Mouse (Mus musculus) intestine, embryonic 14.5 days (tissue): Measurements from ENCODE around the gene Zfp866. TPM values are rescaled to one million over a fixed set of nuclear protein-coding genes. Genes with fewer than 3 reads are reported as not detected.
A peak's percentile ranks its signal among the peaks of the same experiment; 100 is the strongest.

ENCODE experiments used
- ATAC-seq: fragments of 200-750 bp; cut with Nextera tagmentation; replicated peaks from 2 replicates; pipeline ENCODE4 v1.8.0; 2017; ENCODE audit warnings: low read depth, moderate number of reproducible peaks, moderate TSS enrichment, moderate library complexity; ENCODE audit not compliant: low FRiP score, low TSS enrichment
- DNase-seq: peaks from one replicate; pipeline ENCODE4 v3.0.0-alpha.2; 2018; ENCODE audit warnings: low spot score
- H3K27ac ChIP-seq: fragments of 300-500 bp; sonication (generic); 2 replicates; pipeline ENCODE4 v1.5.1; 2014; ENCODE audit warnings: low read depth, mild to moderate bottlenecking, control low read depth
- H3K27me3 ChIP-seq: fragments of 300-500 bp; sonication (generic); replicated peaks from 2 replicates; pipeline ENCODE4 v1.6.1; 2014; ENCODE audit warnings: low read length, control low read depth; ENCODE audit not compliant: control insufficient read depth, insufficient read depth
- H3K36me3 ChIP-seq: fragments of 300-500 bp; sonication (generic); 2 replicates; pipeline ENCODE4 v1.6.1; 2014; ENCODE audit warnings: low read length, control low read depth; ENCODE audit not compliant: control insufficient read depth, insufficient read depth
- H3K4me1 ChIP-seq: fragments of 300-500 bp; sonication (generic); replicated peaks from 2 replicates; pipeline ENCODE4 v1.6.1; 2014; ENCODE audit warnings: low read length, control low read depth, mixed read lengths; ENCODE audit not compliant: control insufficient read depth, insufficient read depth
- H3K4me2 ChIP-seq: fragments of 300-500 bp; sonication (generic); 2 replicates; pipeline ENCODE4 v1.6.1; 2014; ENCODE audit warnings: low read length
- H3K4me3 ChIP-seq: fragments of 300-500 bp; sonication (generic); 2 replicates; pipeline ENCODE4 v1.5.1; 2014; ENCODE audit warnings: low read depth, low read length, control low read depth, mixed read lengths
- H3K9ac ChIP-seq: fragments of 300-500 bp; sonication (generic); 2 replicates; pipeline ENCODE4 v1.6.1; 2014; ENCODE audit warnings: mild to moderate bottlenecking, low read length
- H3K9me3 ChIP-seq: fragments of 300-500 bp; sonication (generic); 2 replicates; pipeline ENCODE4 v1.6.1; 2016; ENCODE audit warnings: low read length, control low read depth; ENCODE audit not compliant: control insufficient read depth
- WGBS: fragments of 180-500 bp; shearing (Covaris S2); extraction: QIAGEN DNeasy Blood & Tissue Kit; methylation state at CpG from one replicate; pipeline ENCODE4 v1.1.7; 2014; 5-methylcytosine and 5-hydroxymethylcytosine counted together
- polyA plus RNA-seq: library from polyadenylated mRNA; unstranded; fragments of >200 nt; fragmentation: Nextera tagmentation; extraction: Ambion mirVana; gene quantifications from 2 replicates; pipeline ENCODE4 v1.2.1, GENCODE M21; 2014

The Zfp866 gene
- polyA plus RNA-seq = 27.4 and 27.5 TPM in 2 replicates

DNA sequence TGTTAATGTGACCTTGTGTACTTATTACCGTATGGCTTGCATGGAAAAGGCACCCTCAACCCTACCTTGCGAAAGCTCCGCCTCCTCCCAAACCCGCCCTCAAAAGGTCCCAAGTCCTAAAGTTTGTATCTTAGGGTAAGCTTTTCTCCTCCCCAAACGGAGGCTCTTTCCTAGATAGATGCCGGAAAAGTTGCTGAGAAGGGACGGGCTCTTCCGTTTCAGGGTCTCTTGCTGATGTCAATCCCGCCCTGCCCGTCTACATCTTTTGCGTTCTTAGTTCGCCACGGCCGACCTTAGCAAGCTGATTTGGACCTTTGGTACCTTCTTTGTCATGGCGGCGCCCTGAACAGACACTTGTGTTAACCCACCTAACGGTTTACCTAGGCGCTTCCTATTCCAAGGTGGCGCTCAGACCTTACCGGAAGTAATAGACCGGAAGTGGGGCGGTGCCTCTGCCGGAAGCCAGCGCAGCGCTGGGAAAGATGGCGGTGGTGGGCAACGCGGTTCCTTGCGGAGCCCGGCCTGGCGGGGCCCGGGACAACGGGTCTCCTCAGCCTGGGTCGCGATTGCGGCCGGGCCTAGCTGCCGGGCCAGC lies at the start of gene Zfp866, which contains the start of gene Atp13a1:
Gene Zfp866, minus strand, starts transcription at position 406 of the 595 bp plus-strand sequence.
Gene Atp13a1, plus strand, starts transcription at position 391 of the 595 bp plus-strand sequence.
- peak within 1 kb of the TSS; percentile 96 for H3K9ac ChIP-seq
- peak within 1 kb of the TSS; percentile 100 for H3K4me3 ChIP-seq
- H3K4me2 ChIP-seq = peak within 1 kb of the TSS; percentile 80
- under 1% methylated on average over 38 of the region's 38 CpGs for WGBS
- DNase-seq (peak; percentile 92), ATAC-seq (peak; percentile 96)
- peaks cover 30% of the 10 kb centered on the region for H3K36me3 ChIP-seq
- H3K27me3 ChIP-seq = no peaks in the 10 kb centered on the region
- peaks cover 12% of the 10 kb centered on the region for H3K4me1 ChIP-seq
- H3K27ac ChIP-seq = peak within 1 kb of the TSS; percentile 79
- no peaks in the 10 kb centered on the region for H3K9me3 ChIP-seq

DNA sequence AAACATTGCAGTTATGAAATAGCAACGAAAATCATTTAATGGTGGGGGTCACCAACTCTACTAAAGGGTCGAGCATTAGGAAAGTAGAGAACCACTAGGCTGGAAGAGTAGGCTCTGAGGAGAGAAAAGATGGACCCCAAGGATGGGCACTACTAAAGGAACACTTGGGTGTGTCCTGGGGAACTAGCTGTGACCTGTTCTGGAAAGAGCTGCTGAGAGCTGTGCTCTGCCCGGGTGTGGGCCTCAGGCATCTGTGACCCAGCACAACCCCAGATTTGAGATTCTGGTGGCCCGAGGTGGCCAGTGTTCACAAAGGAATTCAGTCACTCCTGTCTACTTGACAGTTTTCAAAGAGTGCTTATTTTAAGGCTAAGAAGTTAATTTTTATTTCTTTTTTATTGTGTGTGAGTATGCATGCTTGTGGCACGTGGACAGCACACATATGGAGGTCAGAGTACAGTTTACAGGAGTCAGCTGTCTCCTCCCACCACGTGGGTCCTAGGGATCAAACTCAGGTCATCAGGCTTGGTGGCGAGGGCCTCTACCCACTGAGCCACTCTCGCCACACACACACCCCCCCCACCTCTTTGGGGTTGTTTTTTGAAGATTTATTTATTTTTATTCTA lies 46.2 kb upstream of the Zfp866 start:
- 66% methylated on average over 8 of the region's 8 CpGs for WGBS

DNA sequence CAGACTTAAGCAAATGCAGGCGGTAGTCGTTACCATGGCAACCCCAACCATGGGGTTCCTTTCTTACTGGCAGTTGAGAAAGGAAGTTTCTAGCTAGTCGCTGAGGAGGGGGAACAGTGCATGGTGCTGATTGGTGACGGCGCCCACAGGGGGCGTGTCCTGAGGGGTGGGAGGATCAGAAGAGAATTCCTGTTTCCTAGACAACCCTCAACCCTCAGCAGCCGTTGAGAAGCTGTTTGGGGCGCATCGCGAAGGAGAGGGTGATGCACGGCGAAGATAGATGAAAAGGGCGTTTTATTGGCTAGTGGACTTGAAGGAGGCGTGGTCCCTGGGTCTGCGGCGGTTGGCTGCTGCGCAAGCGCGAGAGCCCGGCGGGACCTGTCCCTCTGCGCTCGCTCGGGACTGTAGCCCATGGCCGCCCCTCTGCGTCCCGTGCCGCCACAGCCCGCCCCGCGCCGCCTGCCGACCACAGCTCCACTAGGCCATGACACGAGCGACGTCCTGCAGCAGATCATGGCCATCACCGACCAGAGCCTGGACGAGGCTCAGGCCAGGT lies 41.4 kb upstream of the Zfp866 start, which contains the start of gene Pbx4:
Gene Pbx4, plus strand, starts transcription at position 194 of the 556 bp plus-strand sequence.
- peak within 1 kb of the TSS; percentile 41 for H3K9ac ChIP-seq
- peak within 1 kb of the TSS; percentile 50 for H3K4me3 ChIP-seq
- peak; percentile 96 for ATAC-seq
- under 1% methylated on average over 34 of the region's 38 CpGs for whole genome bisulfite sequencing
- peaks cover 7% of the 10 kb centered on the region; the same call in 1 of the 2 replicates for H3K4me1 ChIP-seq
- no peaks in the 10 kb centered on the region for H3K9me3 ChIP-seq
- peak; percentile 90 for DNase-seq
- peak within 1 kb of the TSS; percentile 34; the same call in 1 of the 2 replicates for H3K27ac ChIP-seq
- H3K27me3 ChIP-seq = no peaks in the 10 kb centered on the region
- H3K4me2 ChIP-seq = peak within 1 kb of the TSS; percentile 73
- peaks cover 7% of the 10 kb centered on the region for H3K36me3 ChIP-seq

More for the DNA sequence above, 46.2 kb upstream of the Zfp866 start:
- H3K9me3 ChIP-seq = no peaks in the 10 kb centered on the region
- H3K4me1 ChIP-seq = peaks cover 4% of the 10 kb centered on the region; the same call in 1 of the 2 replicates
- ATAC-seq (no peak), DNase-seq (no peak)
- H3K4me3 ChIP-seq = no peak overlapping the region
- no peaks in the 10 kb centered on the region for H3K36me3 ChIP-seq
- no peak overlapping the region for H3K9ac ChIP-seq
- no peaks in the 10 kb centered on the region for H3K27me3 ChIP-seq
- H3K27ac ChIP-seq = no peak overlapping the region
- no peak overlapping the region for H3K4me2 ChIP-seq

DNA sequence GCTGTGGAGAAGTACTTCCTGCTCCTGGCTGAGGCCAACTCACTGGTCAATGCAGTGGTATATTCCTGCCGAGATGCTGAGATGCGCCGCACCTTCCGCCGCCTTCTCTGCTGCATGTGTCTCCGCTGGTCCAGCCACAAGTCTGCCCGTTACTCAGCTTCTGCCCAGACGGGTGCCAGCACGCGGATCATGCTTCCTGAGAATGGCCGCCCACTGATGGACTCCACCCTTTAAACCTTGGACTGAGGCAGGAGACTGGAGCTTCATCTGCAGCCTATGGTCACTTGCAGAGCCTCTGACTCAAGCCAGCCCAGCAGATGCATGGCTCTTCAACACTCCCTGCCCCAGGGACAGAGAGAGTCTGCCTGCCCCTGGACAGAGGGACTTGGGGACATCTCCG lies 35.4 kb upstream of the Zfp866 start:
- Histone ChIP-seq H3K4me3 (no peak overlapping the region), H3K9me3 (no peaks in the 10 kb centered on the region), H3K4me1 (peaks cover 19% of the 10 kb centered on the region; the same call in 1 of the 2 replicates), H3K9ac (no peak overlapping the region), H3K27me3 (no peaks in the 10 kb centered on the region), H3K36me3 (peaks cover 27% of the 10 kb centered on the region), H3K27ac (no peak overlapping the region), H3K4me2 (no peak overlapping the region)
- 92% methylated on average over 12 of the region's 12 CpGs for WGBS
- ATAC-seq (no peak), DNase-seq (no peak)

DNA sequence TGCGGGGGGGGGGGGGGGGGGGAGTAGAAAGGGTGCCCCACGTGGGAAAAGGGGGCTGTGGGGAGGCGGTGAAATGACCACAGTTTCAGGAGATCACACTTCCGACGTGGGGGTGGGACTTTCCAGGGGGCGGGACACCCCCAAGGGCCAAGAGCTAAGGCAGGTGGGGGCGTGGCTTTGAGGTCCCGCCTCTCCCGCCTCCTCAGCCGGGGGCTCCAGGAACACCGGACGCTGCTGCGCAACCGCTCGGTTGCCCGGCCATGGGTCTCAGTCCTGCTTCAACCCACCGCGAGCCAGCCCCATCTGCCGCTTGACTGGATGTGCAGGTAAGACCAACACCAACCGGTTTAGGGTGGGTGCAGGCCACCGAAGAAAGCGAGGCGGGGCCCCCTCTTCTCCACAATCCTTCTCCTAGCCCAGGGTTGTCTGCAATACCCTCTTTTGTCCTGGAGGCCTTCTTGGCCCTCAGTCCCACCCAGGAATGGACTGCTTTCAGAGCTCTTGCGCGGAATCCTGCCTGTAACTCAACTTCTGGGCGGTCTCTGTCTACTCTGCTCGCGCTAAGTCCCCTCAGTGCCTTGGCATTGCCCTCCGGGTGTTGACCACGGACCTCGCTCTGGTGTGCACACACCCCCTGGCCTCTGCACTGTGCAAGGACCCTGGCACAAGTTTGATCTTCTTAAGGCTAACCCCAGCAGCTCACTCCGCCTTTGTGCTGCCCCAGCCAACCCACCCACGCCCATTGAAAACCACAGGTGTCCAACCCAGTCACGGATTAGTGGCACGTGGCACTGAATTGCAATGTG lies 31.6 kb upstream of the Zfp866 start, which contains the start of gene Lpar2:
Gene Lpar2, plus strand, starts transcription at position 44 of the 806 bp plus-strand sequence.
- WGBS = 3% methylated on average over 30 of the region's 35 CpGs
- ATAC-seq = peak; percentile 83

DNA sequence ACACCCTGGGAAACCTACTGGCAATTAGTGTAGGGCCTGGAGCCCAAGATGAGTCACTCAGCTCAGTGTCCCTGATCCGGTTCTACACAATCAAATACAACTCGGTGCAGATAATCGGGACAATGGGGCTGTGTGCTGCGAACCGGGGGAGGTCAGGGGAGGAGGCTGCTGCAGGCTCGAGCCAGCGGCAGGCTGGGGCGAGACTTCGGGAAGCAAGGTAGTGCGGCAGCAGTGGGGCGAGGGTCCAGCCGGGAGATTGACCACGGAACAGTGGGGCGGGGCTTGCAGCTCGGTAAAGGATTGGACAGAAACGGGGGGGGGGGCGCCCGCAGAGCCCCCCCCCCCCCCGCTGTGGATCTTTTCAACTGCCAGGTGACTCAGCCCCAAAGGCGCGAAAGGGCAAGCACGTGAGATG lies 31.0 kb upstream of the Zfp866 start:
- Histone ChIP-seq H3K27ac (peak overlapping the region; percentile 5; the same call in 1 of the 2 replicates), H3K27me3 (no peaks in the 10 kb centered on the region), H3K9ac (peak overlapping the region; percentile 66), H3K4me3 (peak overlapping the region; percentile 59), H3K36me3 (peaks cover 26% of the 10 kb centered on the region), H3K9me3 (no peaks in the 10 kb centered on the region), H3K4me1 (peaks cover 19% of the 10 kb centered on the region; the same call in 1 of the 2 replicates), H3K4me2 (peak overlapping the region; percentile 73)
- peak; percentile 78 for DNase-seq
- WGBS = under 1% methylated on average over 11 of the region's 22 CpGs
- peak; percentile 73 for ATAC-seq

More for the DNA sequence above, 31.6 kb upstream of the Zfp866 start, which contains the start of gene Lpar2:
- peak within 1 kb of the TSS; percentile 66 for H3K9ac ChIP-seq
- H3K4me3 ChIP-seq = peak within 1 kb of the TSS; percentile 59
- H3K9me3 ChIP-seq = no peaks in the 10 kb centered on the region
- DNase-seq = peak; percentile 89
- H3K27ac ChIP-seq = peak within 1 kb of the TSS; percentile 20; the same call in 1 of the 2 replicates
- H3K36me3 ChIP-seq = peaks cover 29% of the 10 kb centered on the region
- peaks cover 19% of the 10 kb centered on the region; the same call in 1 of the 2 replicates for H3K4me1 ChIP-seq
- H3K27me3 ChIP-seq = no peaks in the 10 kb centered on the region
- peak within 1 kb of the TSS; percentile 73 for H3K4me2 ChIP-seq

DNA sequence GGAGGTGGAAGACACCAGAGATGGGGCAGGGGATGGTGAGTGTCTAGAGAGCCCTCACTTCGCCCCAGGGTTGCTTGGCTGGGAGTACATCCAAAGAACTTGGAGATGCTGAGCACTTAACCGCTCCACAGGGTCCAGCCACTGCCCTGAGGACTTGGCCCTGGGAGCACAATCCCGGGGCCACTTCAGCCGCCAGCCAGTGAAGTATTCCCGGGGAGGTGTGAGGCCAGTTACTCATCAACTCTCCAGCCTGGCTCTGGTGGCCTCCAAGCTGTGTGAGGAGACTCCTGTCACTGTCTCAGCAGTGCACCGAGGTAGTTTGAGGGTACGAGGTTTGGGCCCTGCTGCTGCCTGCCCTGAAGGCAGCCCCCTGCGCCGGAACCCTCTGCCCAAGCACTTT lies 29.5 kb upstream of the Zfp866 start:
- DNase-seq = no peak
- Histone ChIP-seq H3K36me3 (peaks cover 17% of the 10 kb centered on the region; the same call in 1 of the 2 replicates), H3K4me3 (no peak overlapping the region), H3K9me3 (no peaks in the 10 kb centered on the region), H3K4me1 (peaks cover 19% of the 10 kb centered on the region; the same call in 1 of the 2 replicates), H3K27me3 (no peaks in the 10 kb centered on the region), H3K27ac (no peak overlapping the region), H3K4me2 (no peak overlapping the region), H3K9ac (no peak overlapping the region)
- no peak for ATAC-seq
- 78% methylated on average over 9 of the region's 9 CpGs for WGBS

DNA sequence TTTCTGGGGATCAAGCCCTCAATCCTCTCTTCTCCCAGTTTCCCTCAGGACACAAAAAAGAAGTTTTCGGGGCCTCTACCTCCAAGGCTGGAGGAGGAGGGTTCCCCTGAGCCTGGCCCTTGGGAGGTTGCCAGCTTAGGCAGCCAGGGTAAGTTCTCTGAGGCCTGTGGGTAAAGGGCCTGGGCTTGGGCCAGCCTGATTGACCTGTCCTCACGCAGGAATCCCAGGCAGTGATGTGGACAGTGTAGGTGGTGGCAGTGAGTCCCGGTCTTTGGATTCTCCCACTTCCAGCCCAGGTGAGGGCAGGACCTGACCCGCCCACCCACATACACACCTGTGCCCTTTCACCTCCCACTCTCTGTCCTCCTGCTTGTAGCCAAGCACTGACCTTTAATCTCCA lies 24.4 kb upstream of the Zfp866 start:
- H3K4me3 ChIP-seq = no peak overlapping the region
- H3K36me3 ChIP-seq = peaks cover 27% of the 10 kb centered on the region
- no peaks in the 10 kb centered on the region for H3K27me3 ChIP-seq
- no peak overlapping the region for H3K27ac ChIP-seq
- H3K4me2 ChIP-seq = no peak overlapping the region
- H3K9ac ChIP-seq = no peak overlapping the region
- DNase-seq (no peak), ATAC-seq (no peak)
- no peaks in the 10 kb centered on the region for H3K4me1 ChIP-seq
- WGBS = 85% methylated on average over 4 of the region's 4 CpGs
- no peaks in the 10 kb centered on the region for H3K9me3 ChIP-seq
